Mouse (Mus musculus) gastrocnemius, postnatal 25 days (tissue): ENCODE data around the gene Tmem37. TPM values are rescaled to one million over a fixed set of nuclear protein-coding genes. Genes with fewer than 3 reads are reported as not detected.

Experiments used
- DNase-seq: peaks from one replicate; pipeline ENCODE4 v3.0.0; 2022
- total RNA-seq, 2 experiments: library from RNA; stranded (reverse); gene quantifications; 1 replicate in 1 of 2; 2 replicates in 1 of 2; pipeline ENCODE4 v1.2.3; 2021

The Tmem37 gene
- total RNA-seq, 2 experiments from 2014 or later = 11.2 to 16.5 TPM

DNA sequence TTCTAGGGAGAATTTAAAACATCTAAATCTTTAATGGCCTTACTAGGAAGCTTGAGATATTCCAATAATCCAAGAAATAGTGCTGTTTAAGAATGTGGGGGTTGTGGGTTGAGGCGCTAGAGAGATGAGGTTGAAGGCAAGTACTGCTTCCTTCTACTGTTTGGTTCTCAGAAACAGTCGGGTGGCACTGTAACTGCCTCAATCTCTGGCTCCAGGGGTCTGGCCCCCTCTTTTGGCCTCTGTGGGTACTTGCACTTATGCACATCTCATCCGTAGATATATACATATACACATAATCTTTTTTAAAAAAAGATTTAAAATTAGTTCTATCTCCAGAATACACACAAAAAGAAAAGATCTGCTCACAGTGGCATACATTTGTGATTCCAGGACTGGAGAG lies 55.0 kb downstream of the Tmem37 start:
- no peak for DNase-seq

Other genes with a start within 250 kb of the Tmem37 start
- gene Ptpn4, start 236.5 kb downstream of the Tmem37 start, total RNA-seq = 10 to 100 TPM; 21.2 to 42.4 TPM
- 1 to 10 TPM; 5.1 TPM for gene Tmem177, start 160.9 kb downstream of the Tmem37 start, total RNA-seq
- not detected for gene Cfap221, start 76.8 kb downstream of the Tmem37 start, total RNA-seq
- 1 to 10 TPM; 3.0 to 3.8 TPM for gene Sctr, start 67.2 kb downstream of the Tmem37 start, total RNA-seq
- 100 to 1,000 TPM; 177 to 210 TPM for gene Dbi, start 47.0 kb upstream of the Tmem37 start, total RNA-seq
- 1 to 10 TPM; 4.9 to 5.4 TPM for gene 3110009E18Rik, start 47.1 kb upstream of the Tmem37 start, total RNA-seq
- gene Steap3, start 198.6 kb upstream of the Tmem37 start, total RNA-seq = 10 to 100 TPM; 21.6 to 22.6 TPM